Mouse (Mus musculus) cerebellum, adult 8-10 months (tissue): Measurements from ENCODE around the gene Smg6.

Experiments used
- DNase-seq: peaks from one replicate; pipeline ENCODE4 v3.0.0; 2022

Gene Smg6

GRCm38 (mm10) chr11:75152603-75153557 lies 227.3 kb downstream of the Smg6 start:
- DNase-seq, result peak; percentile 74

GRCm38 (mm10) chr11:75154053-75154585 lies 228.5 kb downstream of the Smg6 start:
- no peak for DNase-seq

- no peak for DNase-seq
These were observed 230.4 kb downstream of the Smg6 start for GRCm38 (mm10) chr11:75155985-75156384.

- no peak for DNase-seq
These were observed 230.8 kb downstream of the Smg6 start for GRCm38 (mm10) chr11:75156416-75156815.

- DNase-seq, result no peak
These were observed 231.4 kb downstream of the Smg6 start for GRCm38 (mm10) chr11:75157037-75157436.

- DNase-seq, result no peak
These were observed 232.3 kb downstream of the Smg6 start for GRCm38 (mm10) chr11:75157901-75158300.

- no peak for DNase-seq
These were observed 232.8 kb downstream of the Smg6 start for GRCm38 (mm10) chr11:75158432-75158831.

- no peak for DNase-seq
These were observed 233.9 kb downstream of the Smg6 start for GRCm38 (mm10) chr11:75159564-75159963.

- no peak for DNase-seq
These were observed 235.3 kb downstream of the Smg6 start for GRCm38 (mm10) chr11:75160954-75161353.

- DNase-seq, result no peak
These were observed 235.9 kb downstream of the Smg6 start for GRCm38 (mm10) chr11:75161417-75162008.

GRCm38 (mm10) chr11:75162591-75163080 lies 237.0 kb downstream of the Smg6 start:
- no peak for DNase-seq

GRCm38 (mm10) chr11:75163379-75163778 lies 237.8 kb downstream of the Smg6 start:
- DNase-seq, result no peak

GRCm38 (mm10) chr11:75164051-75164450 lies 238.4 kb downstream of the Smg6 start:
- no peak for DNase-seq

- no peak for DNase-seq
These were observed 239.1 kb downstream of the Smg6 start for GRCm38 (mm10) chr11:75164750-75165149.

- peak; percentile 53 for DNase-seq
These were observed 240.0 kb downstream of the Smg6 start for GRCm38 (mm10) chr11:75165441-75166192.

- no peak for DNase-seq
These were observed 240.7 kb downstream of the Smg6 start for GRCm38 (mm10) chr11:75166193-75166842.

GRCm38 (mm10) chr11:75166861-75167642 lies 241.4 kb downstream of the Smg6 start:
- no peak for DNase-seq

- no peak for DNase-seq
These were observed 242.3 kb downstream of the Smg6 start for GRCm38 (mm10) chr11:75167643-75168589.

- peak; percentile 81 for DNase-seq
These were observed 243.2 kb downstream of the Smg6 start for GRCm38 (mm10) chr11:75168590-75169361.
